Mouse (Mus musculus) testis, adult 2 months (tissue): ENCODE data around the gene 4933402N03Rik.

Experiments
- CTCF ChIP-seq: fragments of 200-500 bp; IDR thresholded peaks from 2 replicates; pipeline ENCODE4 v1.5.1; 2012; ENCODE audit warnings: low read depth, mild to moderate bottlenecking, inconsistent platforms, low read length, moderate library complexity; ENCODE audit not compliant: control insufficient read depth, insufficient read depth, insufficient replicate concordance
- POLR2A ChIP-seq: fragments of 200-500 bp; IDR thresholded peaks from 2 replicates; pipeline ENCODE4 v1.6.1; 2012; ENCODE audit warnings: low read depth, mild to moderate bottlenecking, inconsistent platforms, low read length, moderate library complexity; ENCODE audit not compliant: control insufficient read depth

DNA sequence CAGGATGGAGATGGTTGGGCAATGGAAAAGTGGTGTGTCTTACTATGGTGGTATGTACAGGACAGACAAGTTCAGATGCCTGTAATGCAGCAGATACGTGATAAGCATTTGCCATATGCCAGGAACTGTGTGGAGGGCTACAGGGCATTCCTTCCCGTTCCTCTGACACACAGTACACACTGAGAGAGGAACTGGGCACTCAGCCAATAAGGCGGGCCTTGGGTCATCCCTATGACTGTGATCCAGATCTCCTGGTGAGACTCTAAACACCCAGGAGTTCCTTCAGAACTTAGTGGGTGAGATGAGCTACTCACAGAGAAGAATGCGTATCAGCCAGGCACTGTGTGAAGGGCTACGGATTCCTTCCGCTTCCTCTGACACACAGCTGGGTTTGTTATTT lies 32.4 kb downstream of the 4933402N03Rik start:
- TF ChIP-seq CTCF (no peak), POLR2A (no peak)
